Mouse (Mus musculus) heart, adult 2 months (tissue): ENCODE results near the gene A830018L16Rik. TPM values are rescaled to one million over a fixed set of nuclear protein-coding genes. Genes with fewer than 3 reads are reported as not detected.

Source experiments
- DNase-seq, 2 experiments: peaks; one replicate each; pipeline ENCODE4 v3.0.0; 2021
- H3K27ac ChIP-seq: fragments of 200-600 bp; 2 replicates; pipeline ENCODE4 v1.8.1; 2022
- H3K27me3 ChIP-seq: fragments of 200-500 bp; 2 replicates; pipeline ENCODE4 v1.6.1; 2012; ENCODE audit warnings: mild to moderate bottlenecking, low read length, inconsistent platforms, mixed read lengths; ENCODE audit not compliant: control insufficient read depth, insufficient read depth
- H3K36me3 ChIP-seq: fragments of 200-500 bp; 2 replicates; pipeline ENCODE4 v1.6.1; 2012; ENCODE audit warnings: low read length, inconsistent platforms; ENCODE audit not compliant: control insufficient read depth, insufficient read depth
- H3K4me1 ChIP-seq: fragments of 200-500 bp; 2 replicates; pipeline ENCODE4 v1.6.1; 2011; ENCODE audit warnings: low read length; ENCODE audit not compliant: control insufficient read depth, insufficient read depth
- H3K4me3 ChIP-seq: fragments of 200-600 bp; 2 replicates; pipeline ENCODE4 v1.8.1; 2022
- H3K79me2 ChIP-seq: fragments of 200-500 bp; replicated peaks from 2 replicates; pipeline ENCODE4 v1.6.1; 2012; ENCODE audit warnings: mild to moderate bottlenecking, inconsistent platforms, low read length, moderate library complexity, mixed read lengths; ENCODE audit not compliant: control insufficient read depth, insufficient read depth
- H3K9ac ChIP-seq: fragments of 200-500 bp; 2 replicates; pipeline ENCODE4 v1.6.1; 2012; ENCODE audit warnings: low read depth, mild to moderate bottlenecking, control low read depth, inconsistent platforms, low read length, mixed read lengths
- CTCF ChIP-seq: fragments of 200-600 bp; IDR thresholded peaks from 2 replicates; pipeline ENCODE4 v1.8.1; 2022; ENCODE audit warnings: antibody characterized with exemption, mild to moderate bottlenecking, moderate library complexity
- EP300 ChIP-seq: fragments of 200-500 bp; IDR thresholded peaks from 2 replicates; pipeline ENCODE4 v1.6.1; 2011; ENCODE audit warnings: low read depth, low read length, control low read depth; ENCODE audit not compliant: insufficient read depth
- POLR2A ChIP-seq: fragments of 200-500 bp; IDR thresholded peaks from 2 replicates; pipeline ENCODE4 v1.6.1; 2011; ENCODE audit warnings: mild to moderate bottlenecking, low read depth, low read length, control low read depth; ENCODE audit not compliant: insufficient read depth
- WGBS: fragments of 180-500 bp; shearing (Covaris S2); methylation state at CpG from one replicate; pipeline ENCODE4 v1.1.7; 2018; 5-methylcytosine and 5-hydroxymethylcytosine counted together
- intact Hi-C: fragments of 180-260 bp; cut with DNase I; formaldehyde crosslinking; loops from one replicate; pipeline ENCODE4 v1.15.1; 2025
- polyA plus RNA-seq: library from polyadenylated mRNA; depleted of rRNA; stranded (reverse); fragments of >200 nt; gene quantifications from 2 replicates; pipeline ENCODE4 v1.2.3, GENCODE M21; 2012
- total RNA-seq, 2 experiments: library from RNA; stranded (reverse); gene quantifications; 2 replicates each; pipeline ENCODE4 v1.2.3; 2021

A830018L16Rik gene
- total and polyA plus RNA-seq, 3 experiments: 0.18 to 0.61 (median 0.34) TPM

- Histone ChIP-seq H3K27ac (no peak overlapping the region), H3K36me3 (no peaks in the 10 kb centered on the region), H3K27me3 (no peaks in the 10 kb centered on the region), H3K4me1 (no peaks in the 10 kb centered on the region), H3K79me2 (no peaks in the 10 kb centered on the region), H3K9ac (no peak overlapping the region), H3K4me3 (no peak overlapping the region)
- DNase-seq: no peak
- WGBS: 76% methylated on average over 3 of the region's 3 CpGs
- TF ChIP-seq CTCF: no peak
- TF ChIP-seq EP300: no peak
- no peak for TF ChIP-seq POLR2A
- intact Hi-C loops: no loop called here
Observed at GRCm38 (mm10) chr1:11406026-11406425, 7.9 kb upstream of the A830018L16Rik start.

DNA sequence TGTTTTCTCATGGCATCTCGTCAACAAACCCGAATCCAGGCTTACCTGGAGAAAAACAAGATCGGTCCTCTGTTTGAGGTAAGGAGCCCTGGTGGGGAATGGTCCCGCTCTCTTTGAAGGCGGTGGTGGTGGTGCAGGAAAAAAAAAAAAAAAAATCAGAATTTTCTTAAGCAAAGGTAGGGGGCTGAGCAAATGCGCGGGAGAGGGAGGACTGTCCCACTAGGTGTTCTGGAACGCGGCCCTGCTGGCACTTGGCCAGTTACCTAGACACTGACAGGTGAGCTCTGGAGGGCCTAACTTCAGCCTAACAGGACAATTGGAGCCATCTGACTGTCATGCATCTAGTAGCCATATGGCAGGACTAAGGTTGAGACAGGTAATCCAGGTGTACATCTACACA lies 655 bp downstream of the A830018L16Rik start:
- Histone ChIP-seq H3K27ac (no peak overlapping the region), H3K36me3 (no peaks in the 10 kb centered on the region), H3K79me2 (no peaks in the 10 kb centered on the region), H3K27me3 (no peaks in the 10 kb centered on the region; the same call in 1 of the 2 replicates), H3K9ac (no peak overlapping the region), H3K4me1 (no peaks in the 10 kb centered on the region), H3K4me3 (no peak overlapping the region; the same call in 1 of the 2 replicates)
- TF ChIP-seq POLR2A (no peak), CTCF (no peak), EP300 (no peak)
- DNase-seq: no peak
- intact Hi-C loops: loop anchor here (5.0 kb wide), 1 partner anchor 182 kb away; no protein-coding TSS in a partner anchor
- WGBS: 2% methylated on average over 9 of the region's 9 CpGs

GRCm38 (mm10) chr1:11427310-11427709 lies 13.4 kb downstream of the A830018L16Rik start:
- H3K27me3 ChIP-seq: no peaks in the 10 kb centered on the region
- H3K79me2 ChIP-seq: no peaks in the 10 kb centered on the region
- no peak for DNase-seq
- H3K4me3 ChIP-seq: no peak overlapping the region
- no peaks in the 10 kb centered on the region for H3K36me3 ChIP-seq
- WGBS: 73% methylated on average over 1 of the region's 1 CpGs
- no peak overlapping the region for H3K27ac ChIP-seq
- TF ChIP-seq POLR2A (no peak), EP300 (no peak), CTCF (no peak)
- no peak overlapping the region for H3K9ac ChIP-seq
- intact Hi-C loops: no loop called here
- no peaks in the 10 kb centered on the region for H3K4me1 ChIP-seq

DNA sequence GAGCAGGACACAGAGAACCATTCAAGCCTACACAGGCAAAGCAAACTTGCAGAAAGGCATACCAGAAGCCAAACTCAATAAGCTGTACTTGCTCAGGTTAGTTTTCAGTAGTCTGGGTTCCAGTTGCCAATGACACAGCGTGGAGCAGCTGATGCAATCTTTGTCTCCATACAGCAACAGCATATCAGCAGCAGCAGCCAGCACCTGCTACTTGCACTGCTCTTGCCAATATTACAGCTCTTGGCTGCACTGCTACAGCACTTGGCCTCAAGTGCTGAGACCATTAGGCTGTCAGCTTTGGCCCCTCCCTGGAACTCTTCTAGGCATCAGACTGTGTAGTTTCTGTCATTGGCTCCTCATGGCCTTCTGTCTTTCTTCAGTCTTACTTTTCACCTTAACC lies 44.4 kb downstream of the A830018L16Rik start:
- peak; percentile 61 to 75 for DNase-seq
- Histone ChIP-seq H3K36me3 (no peaks in the 10 kb centered on the region), H3K4me1 (peaks cover 1% of the 10 kb centered on the region; the same call in 1 of the 2 replicates), H3K79me2 (no peaks in the 10 kb centered on the region), H3K4me3 (no peak overlapping the region), H3K9ac (no peak overlapping the region), H3K27ac (no peak overlapping the region), H3K27me3 (no peaks in the 10 kb centered on the region)
- no peak for TF ChIP-seq CTCF
- peak; percentile 54; the same call in 1 of the 2 replicates for TF ChIP-seq EP300
- 53% methylated on average over 1 of the region's 1 CpGs for WGBS
- intact Hi-C loops: no loop called here

DNA sequence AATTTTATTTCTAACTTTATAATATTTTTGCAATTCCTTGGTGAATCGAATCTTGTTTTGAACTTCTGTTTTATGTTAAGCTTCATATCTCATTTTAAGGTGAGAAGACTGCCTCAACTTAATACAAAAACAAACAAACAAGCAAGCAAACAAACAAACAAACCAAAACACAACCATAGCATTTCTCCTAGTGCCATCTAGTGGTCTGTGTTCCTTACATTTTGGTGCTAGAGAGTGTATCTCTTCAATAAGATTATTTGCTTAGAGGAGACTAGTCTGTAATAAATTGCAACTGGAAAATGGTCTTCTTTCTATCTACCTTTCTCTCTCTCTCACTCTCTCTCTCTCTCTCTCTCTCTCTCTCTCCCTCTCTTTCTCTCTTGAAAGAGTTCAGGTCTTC lies 52.4 kb downstream of the A830018L16Rik start:
- no peak for DNase-seq
- H3K4me3 ChIP-seq: no peak overlapping the region
- no peaks in the 10 kb centered on the region for H3K4me1 ChIP-seq
- TF ChIP-seq EP300: no peak
- TF ChIP-seq POLR2A: no peak
- peak; percentile 52 for TF ChIP-seq CTCF
- H3K27ac ChIP-seq: no peak overlapping the region
- H3K79me2 ChIP-seq: no peaks in the 10 kb centered on the region
- no peaks in the 10 kb centered on the region for H3K36me3 ChIP-seq
- intact Hi-C loops: loop anchor here (5.0 kb wide), 2 partner anchors 234 to 314 kb away; no protein-coding TSS in a partner anchor
- H3K9ac ChIP-seq: no peak overlapping the region
- 39% methylated on average over 1 of the region's 1 CpGs for WGBS
- H3K27me3 ChIP-seq: no peaks in the 10 kb centered on the region

DNA sequence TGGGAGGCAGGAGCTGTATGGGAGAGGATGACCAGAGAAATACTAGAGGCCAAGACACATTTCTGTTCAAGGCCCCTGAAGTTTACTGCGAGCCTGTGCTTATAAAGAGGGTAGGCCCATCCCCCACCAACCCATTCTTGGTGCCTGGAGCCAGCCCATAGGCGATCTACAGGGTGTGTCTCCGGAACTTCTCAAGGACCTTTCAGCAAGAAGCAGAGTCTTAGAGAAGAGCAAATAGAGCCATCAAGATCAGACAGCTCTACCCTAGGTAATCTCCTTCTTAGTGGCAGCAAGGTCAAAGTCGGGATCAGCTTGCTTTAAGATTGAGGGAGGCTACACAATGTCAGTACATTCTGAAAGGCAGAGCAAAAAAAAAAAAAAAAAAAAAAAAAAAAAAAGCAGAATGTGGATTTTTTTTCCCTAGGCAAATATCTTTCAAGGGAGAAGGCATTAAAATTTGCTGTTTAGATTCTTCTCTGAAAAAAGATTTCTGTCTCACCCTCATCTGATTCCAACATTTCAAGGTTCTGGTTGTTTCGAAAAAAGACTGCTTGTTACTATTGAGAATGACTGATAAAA lies 53.2 kb downstream of the A830018L16Rik start:
- DNase-seq: no peak
- 47% methylated on average over 5 of the region's 5 CpGs for WGBS
- no peaks in the 10 kb centered on the region for H3K79me2 ChIP-seq
- no peak for TF ChIP-seq EP300
- no peak for TF ChIP-seq POLR2A
- no peak for TF ChIP-seq CTCF
- no peaks in the 10 kb centered on the region for H3K4me1 ChIP-seq
- H3K27me3 ChIP-seq: no peaks in the 10 kb centered on the region
- no peak overlapping the region for H3K9ac ChIP-seq
- no peaks in the 10 kb centered on the region for H3K36me3 ChIP-seq
- no peak overlapping the region for H3K4me3 ChIP-seq
- intact Hi-C loops: loop anchor here (5.0 kb wide), 2 partner anchors 235 to 315 kb away; no protein-coding TSS in a partner anchor
- H3K27ac ChIP-seq: no peak overlapping the region
